Mouse (Mus musculus): ENCODE measurements at regions not wholly inside any gene's neighbourhood (a gene's known extent, or its start where the extent isn't known, plus 50 kb on each side); places are given as distances from the start of the nearest gene placed in this dataset.

DNA sequence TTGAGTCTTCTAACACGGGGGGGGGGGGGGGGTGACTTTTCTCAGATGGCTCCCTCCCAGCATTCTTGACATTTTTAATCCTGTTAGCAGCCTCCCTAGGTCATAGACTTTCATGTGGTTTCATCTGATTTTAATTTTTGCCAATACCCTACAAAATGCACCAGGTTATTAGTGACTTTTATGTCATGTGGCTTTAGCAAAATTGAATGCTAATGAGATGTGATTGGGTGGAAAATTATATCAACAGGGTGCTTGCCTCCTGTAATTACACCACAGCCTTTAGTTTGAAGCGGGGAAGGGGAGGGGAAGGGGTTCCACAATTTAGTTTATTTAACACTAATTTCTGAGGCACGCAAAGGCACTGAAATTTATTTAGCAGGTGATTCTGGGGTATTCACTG, 200.6 kb upstream of the Ano5 start:
- H3K9ac ChIP-seq, result no peak overlapping the region
- no peaks in the 10 kb centered on the region for H3K27me3 ChIP-seq
- H3K4me1 ChIP-seq (replicated peaks), result no peaks in the 10 kb centered on the region
- ATAC-seq (ENCODE audit: low read depth), result no peak
- no peaks in the 10 kb centered on the region for H3K36me3 ChIP-seq
- no peak overlapping the region for H3K27ac ChIP-seq (replicated peaks)
- H3K4me3 ChIP-seq, result no peak overlapping the region
- H3K9me3 ChIP-seq, result no peaks in the 10 kb centered on the region
- H3K4me2 ChIP-seq, result no peak overlapping the region
- 62% methylated on average over 3 of the region's 3 CpGs for WGBS

GRCm38 (mm10) chr7:51339841-51340540, 170.8 kb upstream of the Ano5 start:
- Histone ChIP-seq H3K36me3 (no peaks in the 10 kb centered on the region), H3K27me3 (no peaks in the 10 kb centered on the region), H3K4me1 (replicated peaks) (no peaks in the 10 kb centered on the region), H3K9me3 (no peaks in the 10 kb centered on the region), H3K27ac (replicated peaks) (0 out of 2 replicates have a peak overlapping the region, but pooled peaks have one; percentile 7), H3K4me3 (no peak overlapping the region), H3K4me2 (no peak overlapping the region), H3K9ac (no peak overlapping the region)
- WGBS, result 49% methylated on average over 7 of the region's 7 CpGs
- ATAC-seq (ENCODE audit: low read depth), result peak; percentile 97

DNA sequence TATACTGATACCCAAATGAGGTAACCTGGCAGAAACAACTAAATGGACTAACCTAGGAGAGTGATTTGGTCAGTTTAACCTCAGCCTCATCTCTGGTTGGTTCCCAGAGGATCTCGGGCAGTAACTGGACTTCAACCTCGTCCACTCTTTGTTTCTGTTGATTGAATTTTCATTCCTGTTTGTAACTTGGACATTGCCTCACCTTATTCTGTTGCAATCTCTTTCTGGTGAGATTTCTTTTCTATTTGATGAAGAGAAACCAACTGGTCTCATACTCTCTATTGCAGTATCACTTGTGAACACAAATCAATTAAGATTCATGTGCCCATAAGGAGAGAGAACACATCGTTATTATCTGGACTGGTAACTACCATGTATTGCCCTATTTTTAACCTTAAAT, 163.3 kb upstream of the Ano5 start:
- no peak overlapping the region for H3K4me3 ChIP-seq
- H3K27ac ChIP-seq (replicated peaks), result no peak overlapping the region
- WGBS, result 90% methylated on average over 3 of the region's 3 CpGs
- no peaks in the 10 kb centered on the region for H3K9me3 ChIP-seq
- no peak for ATAC-seq (ENCODE audit: low read depth)
- H3K4me2 ChIP-seq, result no peak overlapping the region
- H3K4me1 ChIP-seq (replicated peaks), result no peaks in the 10 kb centered on the region
- no peaks in the 10 kb centered on the region for H3K36me3 ChIP-seq
- H3K9ac ChIP-seq, result no peak overlapping the region
- H3K27me3 ChIP-seq, result no peaks in the 10 kb centered on the region

DNA sequence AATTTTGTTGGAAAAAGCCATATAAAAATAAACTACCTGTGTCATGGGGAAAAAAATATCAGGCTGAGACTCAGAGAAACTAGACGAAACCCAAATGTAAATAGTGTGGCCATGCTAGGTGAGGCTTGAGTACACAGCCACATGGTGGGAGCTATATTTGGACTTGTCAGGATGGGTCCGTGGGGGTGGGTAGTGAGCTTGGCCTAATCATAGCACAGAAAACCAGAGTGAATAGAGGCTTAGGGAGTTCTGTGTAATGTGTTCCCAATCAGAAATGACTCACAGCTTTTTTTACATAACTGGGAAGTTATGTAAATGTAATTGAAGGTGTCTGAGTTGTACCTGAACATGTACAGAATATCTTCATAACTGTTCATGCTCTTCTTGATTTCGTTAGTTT, 150.7 kb upstream of the Ano5 start:
- Histone ChIP-seq H3K4me3 (no peak overlapping the region), H3K4me1 (replicated peaks) (no peaks in the 10 kb centered on the region), H3K27ac (replicated peaks) (no peak overlapping the region), H3K9ac (no peak overlapping the region), H3K9me3 (no peaks in the 10 kb centered on the region), H3K36me3 (no peaks in the 10 kb centered on the region), H3K4me2 (no peak overlapping the region), H3K27me3 (no peaks in the 10 kb centered on the region)
- ATAC-seq (ENCODE audit: low read depth), result no peak
- 87% methylated on average over 3 of the region's 3 CpGs for WGBS

GRCm38 (mm10) chr7:51377584-51377983, 133.2 kb upstream of the Ano5 start:
- H3K4me1 ChIP-seq (replicated peaks), result no peaks in the 10 kb centered on the region
- no peak overlapping the region for H3K9ac ChIP-seq
- 68% methylated on average over 1 of the region's 1 CpGs for whole genome bisulfite sequencing
- ATAC-seq (ENCODE audit: low read depth), result no peak
- no peak overlapping the region for H3K27ac ChIP-seq (replicated peaks)
- no peak overlapping the region for H3K4me3 ChIP-seq
- no peaks in the 10 kb centered on the region for H3K27me3 ChIP-seq
- H3K36me3 ChIP-seq, result no peaks in the 10 kb centered on the region
- no peak overlapping the region for H3K4me2 ChIP-seq
- no peaks in the 10 kb centered on the region for H3K9me3 ChIP-seq
